Mouse (Mus musculus): ENCODE measurements around the gene Alppl2. TPM values are rescaled to one million over a fixed set of nuclear protein-coding genes. Genes with fewer than 3 reads are reported as not detected.

Alppl2 gene
- polyA plus RNA-seq, 1 experiment from 2014 or later = not detected

DNA sequence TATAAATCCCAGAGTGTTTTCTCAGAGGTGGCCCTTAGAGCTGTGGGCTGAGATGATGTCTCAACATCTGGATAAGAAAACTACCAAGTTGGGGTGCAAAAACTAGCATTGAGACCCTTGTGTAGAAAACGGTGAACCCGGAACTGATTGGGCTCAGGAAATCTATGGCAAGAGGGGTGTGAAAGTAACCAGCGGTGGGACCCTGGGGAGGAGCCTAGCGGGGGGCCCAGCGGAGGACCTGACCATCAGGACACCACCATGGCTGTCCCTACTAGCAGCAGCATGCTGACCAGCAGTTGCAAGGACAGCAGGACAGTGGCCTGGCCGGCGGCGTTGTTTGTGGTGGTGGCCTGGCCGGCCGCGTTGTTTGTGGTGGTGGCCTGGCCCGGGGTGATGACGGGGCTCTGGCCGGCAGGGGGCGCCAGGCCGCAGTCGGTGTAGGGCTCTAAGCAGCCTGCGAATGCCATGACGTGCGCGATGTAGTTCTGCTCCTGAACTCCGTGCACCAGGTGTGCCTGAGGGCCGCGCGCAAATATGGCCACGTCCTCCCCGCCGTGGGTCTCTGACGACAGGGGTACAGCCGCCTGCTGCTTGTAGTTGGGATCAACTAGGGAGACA lies 8.7 kb upstream of the Alppl2 start:
- peaks cover 18% of the 10 kb centered on the region for H3K27me3 ChIP-seq
- no peak overlapping the region for H3K27ac ChIP-seq
- H3K9me3 ChIP-seq (replicated peaks) = no peaks in the 10 kb centered on the region
- ATAC-seq (ENCODE audit: low read depth) (0 out of 2 replicates have a peak, but pooled peaks have one; percentile 26), DNase-seq (peak; percentile 28)
- H3K4me2 ChIP-seq = peak overlapping the region; percentile 19; the same call in 1 of the 2 replicates
- H3K4me1 ChIP-seq (replicated peaks) = peaks cover 2% of the 10 kb centered on the region; the same call in 1 of the 2 replicates
- WGBS (ENCODE audit: insufficient replicate concordance) = 14% methylated on average over 30 of the region's 30 CpGs
- no peaks in the 10 kb centered on the region for H3K36me3 ChIP-seq
- H3K9ac ChIP-seq = no peak overlapping the region
- H3K4me3 ChIP-seq (replicated peaks) = no peak overlapping the region

DNA sequence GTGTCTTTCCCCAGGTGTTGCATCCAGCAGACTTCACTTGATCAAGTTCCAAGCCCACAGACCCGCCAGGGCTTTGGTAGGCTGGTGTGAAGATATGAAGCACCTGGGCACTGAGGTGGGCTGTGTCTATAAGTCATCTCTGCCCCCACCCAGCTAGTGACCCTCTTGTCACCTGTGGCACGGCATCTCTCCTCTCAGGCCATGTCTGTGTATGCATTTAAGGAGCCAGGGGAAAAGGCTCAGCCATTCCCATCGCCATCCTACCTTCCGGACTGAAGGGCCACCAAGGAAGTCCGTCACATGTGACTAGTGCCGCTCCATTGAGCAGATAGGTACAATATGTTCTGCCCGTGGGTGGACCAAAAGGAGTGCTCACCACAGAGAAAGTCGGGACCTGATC lies 5.9 kb upstream of the Alppl2 start:
- H3K9me3 ChIP-seq (replicated peaks) = no peaks in the 10 kb centered on the region
- no peak for ATAC-seq (ENCODE audit: low read depth)
- H3K27ac ChIP-seq = no peak overlapping the region
- 68% methylated on average over 8 of the region's 8 CpGs for WGBS (ENCODE audit: insufficient replicate concordance)
- H3K4me2 ChIP-seq = no peak overlapping the region
- H3K9ac ChIP-seq = no peak overlapping the region
- peaks cover 16% of the 10 kb centered on the region for H3K27me3 ChIP-seq
- no peak overlapping the region for H3K4me3 ChIP-seq (replicated peaks)
- no peaks in the 10 kb centered on the region for H3K36me3 ChIP-seq
- no peak for DNase-seq
- 0 out of 2 replicates have a peak, but pooled peaks cover 2% of the 10 kb centered on the region for H3K4me1 ChIP-seq (replicated peaks)

DNA sequence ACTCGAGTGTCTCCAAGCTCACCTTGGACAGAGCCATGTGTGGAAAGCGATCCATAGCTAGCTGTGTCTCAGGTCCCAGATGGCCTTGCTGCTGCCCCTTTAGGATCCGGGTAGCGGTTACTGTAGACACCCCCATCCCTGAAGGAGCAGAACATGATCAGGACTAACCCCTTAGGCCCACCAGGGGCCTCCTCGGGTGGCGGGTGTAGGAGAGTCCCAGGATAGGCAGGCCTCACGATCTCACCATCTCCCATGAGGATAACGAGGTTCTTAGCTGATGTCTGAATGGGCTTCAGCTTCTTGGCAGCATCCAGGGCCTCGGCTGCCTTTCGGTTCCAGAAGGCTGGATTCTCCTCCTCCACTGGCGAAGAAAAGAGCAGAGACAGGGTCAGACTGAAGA lies 477 bp downstream of the Alppl2 start:
- ATAC-seq (ENCODE audit: low read depth) = no peak
- Histone ChIP-seq H3K27ac (no peak overlapping the region), H3K4me1 (replicated peaks) (no peaks in the 10 kb centered on the region), H3K9ac (no peak overlapping the region), H3K4me2 (no peak overlapping the region), H3K9me3 (replicated peaks) (no peaks in the 10 kb centered on the region), H3K27me3 (0 out of 2 replicates have a peak, but pooled peaks cover 4% of the 10 kb centered on the region), H3K4me3 (replicated peaks) (no peak overlapping the region), H3K36me3 (no peaks in the 10 kb centered on the region)
- 84% methylated on average over 11 of the region's 11 CpGs for WGBS (ENCODE audit: insufficient replicate concordance)
- no peak for DNase-seq

DNA sequence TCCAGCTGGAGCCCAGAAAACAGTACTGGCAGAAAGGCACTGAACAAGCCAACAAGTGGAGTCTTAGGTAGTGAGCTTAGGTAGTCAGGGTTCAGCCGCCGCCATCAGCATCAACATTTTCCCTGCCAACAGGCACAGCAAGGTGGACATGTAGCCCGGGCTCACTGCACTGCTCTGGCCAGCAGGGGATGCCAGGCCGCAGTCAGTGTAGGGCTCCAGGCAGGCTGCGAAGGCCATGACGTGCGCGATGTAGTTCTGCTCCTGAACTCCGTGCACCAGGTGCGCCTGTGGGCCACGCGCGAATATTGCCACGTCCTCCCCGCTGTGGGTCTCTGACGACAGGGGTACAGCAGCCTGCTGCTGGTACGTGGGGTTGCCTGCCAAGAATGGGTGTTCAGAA lies 2.8 kb downstream of the Alppl2 start:
- Histone ChIP-seq H3K4me2 (no peak overlapping the region), H3K36me3 (no peaks in the 10 kb centered on the region), H3K27me3 (0 out of 2 replicates have a peak, but pooled peaks cover 5% of the 10 kb centered on the region), H3K4me1 (replicated peaks) (no peaks in the 10 kb centered on the region), H3K9ac (no peak overlapping the region), H3K4me3 (replicated peaks) (no peak overlapping the region), H3K9me3 (replicated peaks) (no peaks in the 10 kb centered on the region), H3K27ac (no peak overlapping the region)
- ATAC-seq (ENCODE audit: low read depth) = no peak
- DNase-seq = no peak
- WGBS (ENCODE audit: insufficient replicate concordance) = 61% methylated on average over 17 of the region's 17 CpGs

DNA sequence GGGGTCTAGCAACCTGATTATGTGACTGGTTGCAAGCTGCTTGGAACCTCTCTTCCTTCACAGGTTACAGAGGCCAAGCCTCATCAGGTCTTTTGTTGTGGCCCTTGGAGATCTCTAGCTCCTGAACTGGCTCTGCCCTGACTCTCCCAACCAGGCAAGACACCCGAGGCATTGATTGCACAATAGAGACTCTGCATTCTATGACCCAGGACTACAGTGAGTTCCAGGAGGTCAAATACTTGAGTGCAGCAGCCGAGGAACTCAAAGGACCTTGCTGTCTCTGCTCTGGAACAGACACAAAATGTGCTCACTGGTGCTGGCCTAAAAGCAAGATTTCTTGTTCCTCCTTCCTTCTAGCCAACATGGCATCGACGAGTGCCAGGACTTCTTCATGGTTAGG lies 3.5 kb downstream of the Alppl2 start:
- Histone ChIP-seq H3K27me3 (0 out of 2 replicates have a peak, but pooled peaks cover 5% of the 10 kb centered on the region), H3K27ac (no peak overlapping the region), H3K4me3 (replicated peaks) (no peak overlapping the region), H3K4me2 (no peak overlapping the region), H3K9ac (no peak overlapping the region), H3K36me3 (no peaks in the 10 kb centered on the region), H3K9me3 (replicated peaks) (no peaks in the 10 kb centered on the region), H3K4me1 (replicated peaks) (no peaks in the 10 kb centered on the region)
- ATAC-seq (ENCODE audit: low read depth) = no peak
- 45% methylated on average over 4 of the region's 4 CpGs for WGBS (ENCODE audit: insufficient replicate concordance)
- no peak for DNase-seq

DNA sequence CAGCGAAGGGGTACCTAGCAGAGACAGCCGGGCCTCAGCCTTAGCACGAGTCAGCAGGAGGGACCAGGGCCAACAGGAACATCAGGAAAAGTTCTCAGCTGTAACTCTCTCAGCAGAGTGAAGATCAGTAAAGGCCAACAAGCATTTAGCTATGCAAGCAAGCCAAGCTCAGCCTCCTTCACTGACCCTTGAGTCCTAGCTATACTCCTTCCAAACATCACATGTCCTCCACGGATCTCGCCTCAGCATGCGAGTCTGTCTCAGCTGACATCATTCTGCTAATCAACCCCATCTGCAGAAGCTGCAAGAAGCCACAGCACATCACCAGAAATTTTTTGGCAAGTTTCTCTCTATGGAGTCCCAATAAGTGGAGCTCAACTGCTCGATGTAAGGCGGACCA lies 16.0 kb downstream of the Alppl2 start:
- H3K36me3 ChIP-seq = no peaks in the 10 kb centered on the region
- no peak overlapping the region for H3K9ac ChIP-seq
- no peak overlapping the region for H3K4me3 ChIP-seq (replicated peaks)
- no peak overlapping the region for H3K27ac ChIP-seq
- no peak overlapping the region for H3K4me2 ChIP-seq
- ATAC-seq (ENCODE audit: low read depth) = no peak
- no peaks in the 10 kb centered on the region for H3K27me3 ChIP-seq
- no peak for DNase-seq
- WGBS (ENCODE audit: insufficient replicate concordance) = 71% methylated on average over 8 of the region's 8 CpGs
- no peaks in the 10 kb centered on the region for H3K9me3 ChIP-seq (replicated peaks)
- H3K4me1 ChIP-seq (replicated peaks) = no peaks in the 10 kb centered on the region

DNA sequence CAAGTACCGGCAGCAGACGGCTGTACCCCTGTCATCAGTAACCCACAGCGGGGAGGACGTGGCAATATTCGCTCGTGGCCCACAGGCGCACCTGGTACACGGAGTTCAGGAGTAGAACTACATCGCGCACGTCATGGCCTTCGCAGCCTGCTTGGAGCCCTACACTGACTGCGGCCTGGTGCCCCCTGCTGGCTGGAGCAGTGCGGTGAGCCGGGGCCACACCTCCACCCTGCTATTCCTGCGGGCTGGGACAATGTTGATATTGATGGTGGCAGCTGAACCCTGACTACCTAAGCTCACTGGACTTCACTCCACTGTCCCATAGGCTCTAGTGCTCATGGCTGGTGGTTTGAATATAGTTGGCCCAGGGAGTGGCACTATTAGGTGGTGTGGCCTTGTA lies 19.0 kb downstream of the Alppl2 start:
- Histone ChIP-seq H3K27ac (no peak overlapping the region), H3K4me2 (no peak overlapping the region), H3K27me3 (no peaks in the 10 kb centered on the region), H3K9ac (no peak overlapping the region), H3K4me1 (replicated peaks) (no peaks in the 10 kb centered on the region), H3K36me3 (no peaks in the 10 kb centered on the region), H3K9me3 (replicated peaks) (no peaks in the 10 kb centered on the region), H3K4me3 (replicated peaks) (no peak overlapping the region)
- peak; percentile 58; the same call in 1 of the 2 replicates for ATAC-seq (ENCODE audit: low read depth)
- 38% methylated on average over 16 of the region's 16 CpGs for WGBS (ENCODE audit: insufficient replicate concordance)
- peak; percentile 30 for DNase-seq

DNA sequence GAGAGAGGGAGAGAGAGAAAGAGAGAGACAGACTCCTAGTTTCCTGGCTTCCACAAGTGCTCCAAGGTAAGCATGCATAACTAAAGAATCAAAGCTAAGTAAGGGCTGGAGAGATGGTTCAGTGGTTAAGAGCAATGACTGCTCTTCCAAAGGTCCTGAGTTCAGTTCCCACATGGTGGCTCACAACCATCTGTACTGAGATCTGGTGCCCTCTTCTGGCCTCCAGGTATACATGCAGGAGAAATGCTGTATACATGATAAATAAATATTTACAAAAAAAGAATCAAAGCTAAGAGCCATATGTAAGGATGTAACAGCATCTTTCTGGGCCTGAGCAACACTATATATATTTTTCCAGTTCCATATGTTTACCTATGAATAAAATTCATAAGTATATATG lies 28.8 kb downstream of the Alppl2 start:
- H3K4me2 ChIP-seq = no peak overlapping the region
- no peak for ATAC-seq (ENCODE audit: low read depth)

DNA sequence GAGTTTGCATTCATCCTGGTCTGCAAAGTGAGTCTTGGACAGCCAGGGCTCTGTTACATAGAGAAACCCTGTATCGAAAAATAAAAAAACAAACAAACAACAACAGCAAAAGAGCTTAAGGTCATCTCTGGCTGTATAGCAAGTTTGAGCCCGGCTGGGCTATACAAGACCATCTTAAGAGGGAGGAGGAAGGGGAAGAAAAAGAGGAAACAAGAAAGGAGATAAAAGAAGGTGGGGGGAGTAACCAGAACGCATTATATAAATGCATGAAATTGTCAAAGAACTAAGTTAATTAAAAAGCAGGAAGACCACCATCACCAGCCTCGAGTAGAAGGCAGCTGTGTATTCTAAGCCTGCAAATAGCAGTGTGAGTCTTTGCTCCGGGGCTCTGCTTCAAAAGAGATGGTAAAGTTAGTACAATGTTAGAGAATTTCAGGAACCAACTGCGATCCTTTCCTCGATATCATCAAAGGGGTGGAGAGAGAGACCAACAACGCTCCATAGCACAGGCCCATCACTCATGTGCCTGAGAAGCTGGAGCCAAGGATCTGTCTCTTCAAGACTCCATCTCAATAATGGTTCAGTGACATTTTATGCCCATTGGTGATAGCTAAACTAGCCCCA lies 30.6 kb downstream of the Alppl2 start:
- Histone ChIP-seq H3K4me1 (replicated peaks) (no peaks in the 10 kb centered on the region), H3K9ac (no peak overlapping the region), H3K27ac (no peak overlapping the region), H3K36me3 (no peaks in the 10 kb centered on the region), H3K4me3 (replicated peaks) (no peak overlapping the region), H3K4me2 (no peak overlapping the region), H3K9me3 (replicated peaks) (0 out of 2 replicates have a peak, but pooled peaks cover 3% of the 10 kb centered on the region), H3K27me3 (no peaks in the 10 kb centered on the region)
- 41% methylated on average over 8 of the region's 8 CpGs for WGBS (ENCODE audit: insufficient replicate concordance)
- no peak for DNase-seq
- ATAC-seq (ENCODE audit: low read depth) = no peak

More for the DNA sequence above, 28.8 kb downstream of the Alppl2 start:
- Histone ChIP-seq H3K9me3 (replicated peaks) (0 out of 2 replicates have a peak, but pooled peaks cover 3% of the 10 kb centered on the region), H3K27me3 (no peaks in the 10 kb centered on the region), H3K27ac (no peak overlapping the region), H3K4me1 (replicated peaks) (no peaks in the 10 kb centered on the region), H3K36me3 (no peaks in the 10 kb centered on the region), H3K4me3 (replicated peaks) (no peak overlapping the region), H3K9ac (no peak overlapping the region)
- DNase-seq = no peak

DNA sequence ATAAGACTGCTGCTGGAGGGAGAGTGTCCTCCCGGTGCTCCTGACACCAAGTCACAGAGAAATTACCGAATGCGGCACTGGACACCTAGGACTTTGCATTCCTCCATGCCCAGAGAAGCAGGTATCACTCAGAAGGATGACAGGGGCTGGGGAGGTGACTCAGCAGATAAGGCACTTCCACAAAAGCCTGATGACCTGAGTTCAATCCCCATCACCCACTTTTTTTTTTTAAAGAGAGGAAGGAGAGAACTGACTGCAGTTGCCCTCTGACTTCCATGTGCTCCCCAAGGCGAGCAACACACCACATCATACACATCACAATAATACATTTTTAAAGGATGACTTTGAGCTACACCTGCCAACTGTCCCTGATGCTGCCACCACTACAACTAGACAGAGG lies 32.7 kb downstream of the Alppl2 start:
- Histone ChIP-seq H3K4me2 (no peak overlapping the region), H3K36me3 (no peaks in the 10 kb centered on the region), H3K27me3 (no peaks in the 10 kb centered on the region), H3K27ac (no peak overlapping the region), H3K9me3 (replicated peaks) (0 out of 2 replicates have a peak, but pooled peaks cover under 1% of the 10 kb centered on the region), H3K9ac (no peak overlapping the region), H3K4me1 (replicated peaks) (no peaks in the 10 kb centered on the region), H3K4me3 (replicated peaks) (no peak overlapping the region)
- WGBS (ENCODE audit: insufficient replicate concordance) = 53% methylated on average over 4 of the region's 4 CpGs
- no peak for DNase-seq
- no peak for ATAC-seq (ENCODE audit: low read depth)

DNA sequence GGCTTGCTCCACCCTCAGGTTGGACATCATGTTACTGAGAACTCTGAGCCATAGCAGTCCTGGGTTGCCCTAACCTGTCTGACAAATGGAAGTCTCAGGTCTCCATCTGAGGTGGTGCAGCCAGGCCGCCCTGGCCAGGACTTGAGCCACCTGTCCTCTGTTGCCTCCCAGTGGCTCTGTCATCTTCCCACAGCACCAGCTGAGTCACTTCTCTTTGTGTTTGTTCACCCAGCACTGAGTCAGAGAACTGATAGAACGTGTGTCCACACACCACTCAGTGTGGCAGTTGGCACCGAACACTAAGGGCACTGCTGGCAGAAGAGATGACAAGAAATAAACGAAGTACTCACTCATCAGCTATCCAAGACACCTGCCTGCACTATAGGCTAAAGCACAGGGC lies 38.4 kb downstream of the Alppl2 start:
- 65% methylated on average over 4 of the region's 4 CpGs for WGBS (ENCODE audit: insufficient replicate concordance)
- Histone ChIP-seq H3K9ac (no peak overlapping the region), H3K4me1 (replicated peaks) (no peaks in the 10 kb centered on the region), H3K4me2 (no peak overlapping the region), H3K27me3 (no peaks in the 10 kb centered on the region), H3K9me3 (replicated peaks) (no peaks in the 10 kb centered on the region), H3K36me3 (peaks cover 6% of the 10 kb centered on the region; the same call in 1 of the 2 replicates), H3K4me3 (replicated peaks) (no peak overlapping the region), H3K27ac (no peak overlapping the region)
- DNase-seq (no peak), ATAC-seq (ENCODE audit: low read depth) (no peak)

DNA sequence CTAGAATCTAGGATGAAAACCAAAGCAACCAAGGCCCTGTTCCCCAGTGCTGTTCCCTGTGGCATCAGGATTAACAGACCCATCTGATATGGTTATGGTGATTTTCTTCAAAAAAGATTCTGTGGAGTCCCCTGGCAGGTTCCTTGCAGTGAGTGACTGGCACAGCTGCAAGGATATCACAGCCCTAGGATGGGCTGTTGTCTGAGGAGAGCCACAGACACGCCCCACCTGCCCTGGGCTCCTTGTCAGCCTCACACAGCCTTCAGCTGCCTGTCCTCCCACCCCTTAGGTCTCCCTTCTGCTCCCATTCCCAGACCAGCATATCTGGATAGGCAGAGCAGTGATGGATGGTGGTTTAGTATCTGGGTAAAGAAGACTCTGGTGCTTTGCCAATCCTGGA lies 39.0 kb downstream of the Alppl2 start:
- no peaks in the 10 kb centered on the region for H3K27me3 ChIP-seq
- no peak overlapping the region for H3K4me3 ChIP-seq (replicated peaks)
- H3K4me2 ChIP-seq = no peak overlapping the region
- no peaks in the 10 kb centered on the region for H3K9me3 ChIP-seq (replicated peaks)
- H3K36me3 ChIP-seq = peaks cover 6% of the 10 kb centered on the region; the same call in 1 of the 2 replicates
- ATAC-seq (ENCODE audit: low read depth) (no peak), DNase-seq (no peak)
- H3K4me1 ChIP-seq (replicated peaks) = no peaks in the 10 kb centered on the region
- H3K27ac ChIP-seq = no peak overlapping the region
- WGBS (ENCODE audit: insufficient replicate concordance) = 71% methylated on average over 1 of the region's 1 CpGs
- no peak overlapping the region for H3K9ac ChIP-seq
